Mouse (Mus musculus) G1E-ER4 (cell line): ENCODE results near the gene Mbtd1. TPM values are rescaled to one million over a fixed set of nuclear protein-coding genes. Genes with fewer than 3 reads are reported as not detected.

Experiments used
- GATA1 ChIP-seq: IDR thresholded peaks from one replicate; pipeline ENCODE4 v1.8.0; 2012; ENCODE audit warnings: low read length, inconsistent platforms
- polyA plus RNA-seq: library from polyadenylated mRNA; stranded (reverse); fragments of >175 nt; gene quantifications from 2 replicates; pipeline ENCODE4 v1.2.3, GENCODE M21; 2012

The Mbtd1 gene
- polyA plus RNA-seq, 1 experiment, result 32.4 TPM

DNA sequence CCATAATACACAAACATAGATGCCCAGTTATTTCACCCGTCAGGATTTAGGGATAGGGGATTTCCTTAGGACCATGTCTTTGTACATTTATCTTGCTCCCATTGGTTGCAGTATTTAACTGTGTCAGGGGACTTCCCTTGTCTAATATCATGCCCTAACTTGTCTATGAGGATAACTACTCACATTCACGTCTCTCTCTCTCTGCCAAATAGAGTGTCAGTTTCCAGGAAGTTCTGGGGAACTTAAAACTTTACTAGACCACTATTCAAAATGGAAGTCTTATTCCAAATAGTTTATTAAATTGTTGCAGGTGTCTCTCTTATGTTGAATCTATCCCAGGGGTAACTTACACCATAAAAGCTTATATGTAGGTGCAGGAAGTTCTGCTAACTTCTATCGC, 26.0 kb downstream of the Mbtd1 start:
- TF ChIP-seq GATA1, result no peak

DNA sequence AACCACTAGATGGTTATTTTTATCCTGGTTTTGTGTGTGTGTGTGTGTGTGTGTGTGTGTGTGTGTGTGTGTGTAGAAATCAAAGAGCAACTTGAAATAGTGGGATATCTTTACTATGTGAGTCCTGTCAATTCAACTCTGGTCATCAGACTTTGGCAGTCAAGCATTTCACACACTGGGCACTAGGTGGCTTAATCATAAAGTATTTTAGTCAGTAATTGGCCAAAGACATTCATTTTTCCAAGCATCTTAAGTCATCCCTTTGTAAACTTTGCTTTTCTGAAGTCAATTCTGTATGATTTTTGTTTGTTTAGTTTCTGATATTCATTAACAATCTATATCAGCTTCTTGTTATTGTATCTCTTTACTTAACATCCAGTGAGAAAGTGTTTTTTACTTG, 43.5 kb downstream of the Mbtd1 start:
- no peak for TF ChIP-seq GATA1

DNA sequence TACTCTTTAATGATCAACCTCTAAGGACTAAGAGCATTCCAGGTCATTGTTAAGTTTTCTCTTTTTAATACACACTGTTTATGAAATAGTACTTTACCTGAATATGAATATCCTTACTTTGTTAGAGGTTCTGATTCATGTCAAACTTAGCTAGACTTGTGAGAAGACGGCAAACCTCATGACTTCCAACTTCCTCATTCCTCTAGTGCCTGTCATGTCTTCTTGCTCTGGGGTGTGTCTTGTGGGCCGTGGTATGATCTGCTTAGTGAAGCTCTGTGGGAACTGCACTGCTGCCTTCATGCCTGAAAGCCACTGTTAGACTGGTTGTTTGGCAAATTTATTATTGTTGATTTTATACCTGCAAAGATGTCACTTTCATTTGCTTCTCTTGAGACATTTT, 55.3 kb downstream of the Mbtd1 start:
- TF ChIP-seq GATA1, result no peak

DNA sequence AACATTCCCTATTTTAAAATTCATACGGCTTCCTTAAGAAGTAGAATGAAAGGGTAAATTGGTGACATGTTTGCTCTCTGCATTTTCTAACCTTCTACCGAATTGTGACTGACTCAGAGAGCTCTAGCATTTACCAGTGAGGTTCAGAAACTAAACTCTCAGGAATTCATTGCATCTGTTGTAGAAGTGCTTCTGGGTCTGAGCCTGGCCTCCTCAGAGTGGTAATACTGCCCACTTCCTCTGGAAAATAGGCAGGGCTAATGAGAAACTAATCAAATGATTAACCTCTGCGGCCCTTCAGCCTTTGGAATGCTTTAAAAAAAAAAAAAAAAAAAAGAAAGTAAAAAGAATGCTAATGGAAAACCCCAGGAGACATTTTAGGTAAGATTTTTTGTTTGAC, 59.3 kb downstream of the Mbtd1 start:
- TF ChIP-seq GATA1, result no peak

DNA sequence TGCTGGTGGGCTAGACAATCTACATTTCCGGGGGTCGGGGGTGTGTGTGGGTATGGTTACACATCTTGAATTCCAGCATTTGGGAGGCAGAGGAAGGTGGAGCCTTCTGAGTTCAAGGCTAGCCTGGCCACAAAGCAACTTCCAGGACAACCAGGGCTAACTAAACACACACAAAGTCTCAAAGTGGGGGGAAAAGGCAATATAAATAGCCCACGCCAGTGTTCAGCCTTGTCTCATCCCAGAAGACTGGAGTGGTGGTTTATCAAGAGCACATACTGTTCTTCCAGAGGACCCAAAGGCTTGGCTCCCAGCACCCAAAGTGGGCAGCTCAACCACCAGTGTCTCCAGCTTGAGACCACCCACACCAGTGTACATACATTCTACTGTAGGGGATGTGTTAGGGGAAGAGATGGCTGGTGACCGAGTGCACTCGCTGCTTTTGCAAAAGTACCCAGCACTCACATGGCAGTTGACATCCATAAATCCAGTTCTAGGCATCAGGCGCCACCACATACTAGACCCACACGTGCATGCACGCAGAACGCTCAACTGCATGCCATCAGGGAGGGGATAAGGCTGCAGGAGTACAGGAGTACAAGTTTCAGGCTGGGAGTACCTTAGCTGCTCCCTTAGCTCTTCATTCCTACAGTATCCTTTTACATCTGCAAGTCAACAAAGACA, 63.4 kb downstream of the Mbtd1 start:
- TF ChIP-seq GATA1, result no peak

DNA sequence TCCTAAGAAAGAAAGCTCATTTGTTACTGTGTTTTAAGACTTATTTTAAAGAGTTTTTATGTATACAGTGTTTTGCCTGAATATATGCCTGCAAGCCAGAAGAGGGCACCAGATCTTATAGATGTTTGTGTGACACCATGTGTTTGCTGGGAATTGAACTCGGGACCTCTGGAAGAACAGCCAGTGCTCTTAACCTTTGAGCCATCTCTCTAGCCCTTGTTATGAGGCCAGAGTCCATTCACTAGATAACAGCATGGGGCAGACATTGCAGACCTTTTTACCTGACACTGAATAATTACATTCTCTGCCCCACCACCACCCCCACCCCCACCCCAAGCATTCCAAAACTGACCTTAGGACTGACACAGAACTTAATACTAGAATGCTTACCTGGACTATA, 64.4 kb downstream of the Mbtd1 start:
- no peak for TF ChIP-seq GATA1

DNA sequence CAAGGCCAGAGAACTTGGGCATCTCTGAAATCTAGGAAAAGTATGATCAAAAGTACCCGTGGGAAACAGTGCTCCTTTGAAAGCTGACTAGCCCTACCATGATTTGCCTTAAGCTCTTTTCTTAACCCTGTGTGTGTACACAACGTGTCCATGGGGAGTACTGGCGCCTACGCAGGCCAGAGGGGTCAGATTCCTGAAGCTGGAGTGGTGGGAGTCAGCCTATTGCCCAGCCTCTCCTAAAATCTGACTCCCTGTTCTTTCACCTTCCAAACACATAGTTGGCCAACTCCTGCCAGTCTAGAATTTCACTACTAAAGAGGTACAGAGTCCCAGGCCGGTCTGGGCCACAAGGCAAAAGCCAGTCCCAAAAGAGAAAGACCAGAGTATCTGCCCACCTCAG, 66.7 kb downstream of the Mbtd1 start:
- no peak for TF ChIP-seq GATA1

DNA sequence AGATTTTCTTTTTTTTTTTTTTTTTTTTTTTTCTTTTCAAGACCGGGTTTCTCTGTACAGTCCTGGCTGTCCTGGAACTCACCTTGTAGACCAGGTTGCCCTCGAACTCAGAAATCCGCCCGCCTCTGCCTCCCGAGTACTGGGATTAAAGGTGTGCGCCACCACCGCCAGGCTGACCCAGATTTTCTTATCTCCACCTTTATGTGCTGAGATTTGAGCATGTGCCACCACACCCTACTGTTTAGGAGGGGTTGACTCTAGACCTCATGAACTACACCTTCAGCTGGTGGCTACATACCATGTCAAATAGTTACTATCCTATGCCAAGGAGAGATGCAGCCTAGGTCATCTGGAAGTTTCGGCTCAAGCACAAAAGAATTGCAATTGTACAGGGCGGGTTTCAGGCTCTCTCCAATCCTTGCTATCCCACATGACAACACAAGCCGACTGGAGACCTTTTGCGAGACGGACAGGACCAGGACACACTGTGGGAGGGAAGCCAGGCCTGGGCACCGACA, 69.1 kb downstream of the Mbtd1 start:
- no peak for TF ChIP-seq GATA1

DNA sequence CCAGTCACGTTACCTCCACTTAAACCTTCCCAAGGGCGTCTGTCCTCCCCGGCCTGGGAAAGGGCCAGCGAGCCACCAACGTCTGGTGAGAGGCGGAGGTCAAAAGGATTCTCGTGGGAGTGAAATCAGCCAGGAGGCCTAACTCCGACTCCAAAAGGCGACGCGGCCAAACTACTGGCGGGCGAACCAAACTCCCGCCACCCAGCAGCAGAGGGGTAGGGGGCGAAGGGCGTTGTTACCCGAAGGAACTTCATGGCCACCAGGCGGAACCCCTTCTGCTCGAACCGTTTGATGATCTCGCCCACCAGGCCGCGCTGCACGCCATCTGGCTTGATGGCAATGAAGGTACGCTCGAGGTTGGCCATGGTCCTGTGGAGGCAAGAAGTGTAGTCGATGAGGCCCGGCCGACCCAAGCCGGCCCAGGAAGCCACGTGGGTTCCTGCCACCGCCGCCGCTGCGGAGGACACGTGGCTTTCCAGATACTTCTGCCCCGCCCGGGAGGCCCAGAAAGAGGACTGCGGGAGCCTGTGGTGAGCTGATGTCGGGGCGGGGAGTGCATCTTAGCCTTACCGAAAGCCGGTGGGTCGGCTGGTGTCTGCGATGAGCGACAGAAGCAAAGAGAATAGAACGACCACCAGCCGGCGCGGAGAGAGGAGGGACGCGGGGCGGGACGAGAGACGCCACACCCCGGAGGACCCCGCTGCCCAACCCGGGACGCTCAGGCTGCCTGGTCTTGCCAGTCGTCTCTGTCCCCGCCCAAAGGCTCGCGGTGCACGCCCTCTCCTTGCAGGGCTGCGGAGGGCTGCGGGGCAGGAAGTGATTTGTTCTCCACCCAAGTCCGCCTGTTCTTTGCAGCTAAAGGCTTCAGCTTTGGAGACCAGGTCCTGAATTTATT, 69.9 kb downstream of the Mbtd1 start:
- no peak for TF ChIP-seq GATA1

DNA sequence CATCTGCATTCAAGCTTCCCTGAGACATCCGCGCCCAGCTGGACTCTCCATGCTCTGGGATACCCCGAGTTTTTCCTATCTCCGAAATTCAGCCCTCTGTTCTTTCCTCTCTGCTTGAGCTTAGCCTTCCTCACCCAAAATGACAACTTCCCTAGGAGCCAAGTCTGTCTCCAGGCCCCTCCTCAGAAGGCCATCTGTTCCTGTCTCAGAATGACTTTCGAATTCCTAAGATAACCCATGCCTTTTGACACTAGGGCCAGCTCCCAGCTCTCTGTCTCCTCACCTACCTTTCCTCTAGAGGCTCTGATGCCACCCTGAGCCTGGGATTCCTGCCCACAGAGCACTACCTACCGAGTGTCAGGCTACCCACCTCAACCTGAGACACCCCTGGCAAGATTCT, 70.5 kb downstream of the Mbtd1 start, which contains the start of gene Nme2:
Gene Nme2 (minus strand): TSS at position 101 of the 400 bp plus-strand sequence.
- TF ChIP-seq GATA1, result no peak

DNA sequence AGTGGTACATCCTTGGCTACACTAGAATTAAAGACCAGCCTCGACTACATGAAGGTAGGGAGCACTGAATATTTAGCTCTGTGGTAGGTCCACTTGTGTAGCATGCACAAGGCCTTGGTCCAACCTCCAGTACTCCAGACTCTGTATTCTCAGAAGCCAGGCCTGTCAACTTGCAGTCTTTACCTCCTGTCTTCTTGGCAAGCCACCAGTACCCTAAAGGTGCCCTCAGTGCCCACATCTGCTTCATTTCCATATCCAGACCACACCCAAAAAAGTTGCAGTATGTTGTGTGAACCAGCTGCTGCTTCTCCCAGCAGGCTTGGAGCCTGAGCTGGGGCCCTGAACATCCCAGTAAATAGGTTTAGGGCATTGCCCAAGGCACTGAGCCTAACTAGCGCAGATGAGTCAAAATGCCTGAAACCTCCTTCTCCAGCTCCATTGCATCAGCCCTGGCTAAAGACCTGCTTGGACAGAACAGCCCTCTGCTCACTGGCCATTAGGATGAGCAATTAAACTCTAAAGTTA, 71.4 kb downstream of the Mbtd1 start:
- no peak for TF ChIP-seq GATA1

DNA sequence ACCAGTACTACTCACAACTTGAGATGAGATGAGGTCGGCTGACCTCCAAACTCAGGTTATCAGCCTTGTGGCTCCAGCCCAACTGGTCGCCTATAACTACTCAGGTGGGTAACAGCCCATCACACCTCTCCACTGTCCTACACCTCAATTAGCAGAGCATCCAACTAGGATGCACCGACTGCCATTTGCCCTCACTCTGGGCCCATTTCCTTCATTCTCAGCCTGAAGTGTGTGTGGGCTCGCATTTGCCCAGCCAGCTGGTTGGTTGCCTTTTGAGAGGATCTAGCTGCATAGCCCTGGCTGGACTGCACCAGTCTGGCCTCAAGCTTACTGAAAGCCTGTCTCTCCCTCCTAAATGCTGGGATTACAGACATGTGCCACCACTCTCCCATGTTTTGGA, 72.1 kb downstream of the Mbtd1 start:
- TF ChIP-seq GATA1, result no peak

DNA sequence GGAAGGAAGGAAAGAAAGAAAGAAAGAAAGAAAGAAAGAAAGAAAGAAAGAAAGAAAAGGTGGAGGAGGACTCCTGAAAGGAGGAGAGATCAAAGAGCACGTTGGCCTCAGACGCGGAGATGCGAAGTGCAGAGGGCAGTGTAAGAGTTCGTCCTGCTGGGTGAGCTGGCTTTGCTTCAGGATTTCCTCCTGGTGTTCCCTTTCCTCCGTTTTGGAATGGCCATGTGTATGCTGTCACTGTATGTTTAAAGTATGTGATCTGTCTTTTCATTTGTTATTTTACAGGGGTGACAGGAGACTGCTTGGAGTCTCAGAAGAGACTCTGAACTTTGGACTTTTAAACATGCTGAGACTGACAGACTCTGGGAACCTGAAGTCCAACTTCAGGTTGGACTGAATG, 75.8 kb downstream of the Mbtd1 start:
- no peak for TF ChIP-seq GATA1

DNA sequence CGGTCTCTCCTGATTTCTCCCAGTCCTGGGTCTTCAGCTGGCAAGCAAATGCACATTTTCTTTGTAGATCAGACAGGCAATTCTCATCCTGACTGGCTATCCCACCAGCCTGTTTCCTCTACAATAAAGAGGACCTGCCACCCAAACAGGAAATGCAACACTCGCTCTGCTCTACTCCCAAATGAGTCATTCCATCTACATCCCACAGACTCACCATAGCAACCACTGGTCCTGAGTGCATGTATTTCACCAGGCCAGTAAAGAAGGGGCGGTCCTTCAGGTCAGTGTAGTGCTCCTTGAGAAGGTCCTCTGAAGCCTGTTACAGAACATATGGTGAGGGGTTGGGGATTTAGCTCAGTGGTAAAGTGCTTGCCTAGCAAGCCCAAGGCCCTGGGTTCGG, 77.4 kb downstream of the Mbtd1 start:
- no peak for TF ChIP-seq GATA1

DNA sequence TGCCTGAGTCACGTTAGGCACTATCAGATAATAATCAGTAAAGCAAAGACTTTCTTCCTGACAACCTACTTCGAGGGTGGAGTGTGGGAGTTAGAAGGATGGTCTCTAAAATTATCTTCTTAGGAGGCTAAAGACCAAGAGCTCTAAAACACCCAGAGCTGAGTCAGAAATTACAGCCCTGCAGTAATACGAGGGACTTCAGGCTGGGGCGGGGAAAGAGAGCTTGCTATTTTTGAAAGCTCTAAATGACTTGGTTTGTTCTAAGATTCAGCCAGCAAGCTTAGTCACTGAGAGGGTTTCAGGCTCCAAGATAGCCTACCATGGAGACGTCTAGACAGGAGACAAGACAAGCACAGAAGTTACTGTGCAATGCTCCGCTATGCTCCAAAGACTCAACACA, 79.7 kb downstream of the Mbtd1 start:
- TF ChIP-seq GATA1, result no peak

DNA sequence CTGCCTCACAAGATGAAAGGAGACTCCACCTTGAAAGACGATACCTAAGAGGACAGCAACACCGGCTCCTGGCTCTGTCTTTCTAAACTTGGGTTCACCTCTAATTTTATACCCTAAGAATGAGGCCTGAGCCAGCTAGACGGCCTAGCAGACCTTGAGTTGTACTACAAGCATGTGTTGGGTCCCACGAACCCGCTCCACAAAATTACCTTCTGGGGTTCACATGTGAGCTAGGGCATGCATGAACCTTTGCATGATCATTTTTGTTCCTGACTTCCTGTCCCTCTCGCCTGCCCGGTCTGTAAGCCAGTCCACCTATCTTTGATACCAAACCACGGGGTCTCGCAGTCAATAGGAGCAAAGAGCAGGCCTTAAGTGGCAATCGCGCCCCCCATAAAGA, 81.7 kb downstream of the Mbtd1 start:
- no peak for TF ChIP-seq GATA1
